Mouse (Mus musculus): ENCODE data around the gene Lpar3.

The Lpar3 gene

DNA sequence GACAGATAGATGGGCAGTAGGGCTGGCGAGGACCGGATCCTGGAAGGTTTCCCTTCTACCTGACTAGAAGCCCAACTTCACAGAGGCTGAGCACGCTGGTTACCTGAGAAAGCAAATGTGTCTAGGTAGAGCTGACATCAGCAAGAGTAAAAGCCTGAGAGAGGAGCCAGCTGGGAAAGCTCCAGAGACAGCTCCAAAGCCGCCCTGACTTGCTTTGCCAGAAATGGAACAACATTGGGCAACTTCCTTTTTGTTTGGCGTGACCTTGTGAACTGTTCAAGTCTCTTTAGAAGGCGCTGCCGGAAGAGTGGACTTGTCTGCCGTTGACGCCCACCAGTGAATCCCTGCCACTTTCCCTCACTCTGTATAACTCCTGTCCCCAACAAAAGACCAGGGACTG, 39.4 kb downstream of the Lpar3 start:
- DNase-seq (ENCODE audit: low spot score) = no peak

DNA sequence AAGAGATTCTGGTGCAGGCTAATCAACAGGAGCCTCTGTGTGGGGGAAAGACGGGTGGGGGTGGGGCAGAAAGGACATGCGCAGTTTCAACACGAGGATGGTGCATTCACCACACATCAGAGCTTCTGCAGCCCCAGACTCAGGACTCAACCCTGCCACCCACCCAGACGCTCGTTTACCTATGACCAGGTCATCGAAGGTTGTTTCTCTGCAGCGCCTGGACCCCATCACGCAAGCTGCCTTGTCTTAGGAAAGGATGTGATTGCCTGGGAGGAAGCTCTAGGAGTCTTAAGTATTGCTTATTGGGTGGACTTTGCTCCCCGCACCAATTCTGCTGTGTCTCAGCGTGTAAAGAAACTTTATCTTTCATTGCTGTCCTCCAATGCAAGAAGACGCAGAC, 40.1 kb downstream of the Lpar3 start:
- no peak for DNase-seq (ENCODE audit: low spot score)

DNA sequence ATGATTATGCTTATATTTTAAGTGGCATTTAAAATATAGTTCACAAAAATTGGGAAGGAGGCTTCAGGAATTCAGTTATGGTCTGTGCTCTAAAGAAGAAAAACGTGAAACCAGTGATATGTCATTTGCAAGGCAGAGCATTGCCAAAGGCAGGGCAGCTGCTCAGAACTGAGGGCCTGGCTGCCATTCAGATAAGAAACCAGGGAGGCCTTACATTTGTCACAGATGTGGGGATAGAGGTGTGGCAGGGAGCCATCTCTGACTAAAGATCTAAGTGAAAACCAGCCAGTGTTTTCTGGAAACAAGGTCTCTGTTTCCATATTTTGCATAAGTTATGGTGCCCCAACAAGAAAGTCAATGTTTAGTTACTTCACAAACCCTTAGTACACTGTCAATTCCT, 41.8 kb downstream of the Lpar3 start:
- DNase-seq (ENCODE audit: low spot score) = peak; percentile 7

DNA sequence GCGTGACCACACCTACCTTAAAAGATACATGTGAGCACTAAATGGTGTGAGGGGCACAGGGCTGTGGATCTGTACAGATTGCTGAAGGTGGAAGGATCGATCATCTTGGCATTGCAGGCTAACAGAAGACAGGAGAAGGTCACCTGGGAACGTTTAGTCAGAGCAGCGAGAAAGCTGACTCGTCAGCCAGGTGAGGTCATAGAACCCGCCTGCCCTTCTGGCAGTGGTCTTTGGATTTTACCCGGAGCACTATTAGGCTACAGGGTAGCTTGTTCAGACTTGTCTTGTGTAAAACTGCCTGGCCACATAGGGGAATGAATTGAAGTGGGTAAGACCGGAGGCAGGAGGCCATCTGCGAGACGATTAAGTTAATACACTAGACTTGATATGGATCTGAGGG, 43.4 kb downstream of the Lpar3 start:
- DNase-seq (ENCODE audit: low spot score) = no peak

DNA sequence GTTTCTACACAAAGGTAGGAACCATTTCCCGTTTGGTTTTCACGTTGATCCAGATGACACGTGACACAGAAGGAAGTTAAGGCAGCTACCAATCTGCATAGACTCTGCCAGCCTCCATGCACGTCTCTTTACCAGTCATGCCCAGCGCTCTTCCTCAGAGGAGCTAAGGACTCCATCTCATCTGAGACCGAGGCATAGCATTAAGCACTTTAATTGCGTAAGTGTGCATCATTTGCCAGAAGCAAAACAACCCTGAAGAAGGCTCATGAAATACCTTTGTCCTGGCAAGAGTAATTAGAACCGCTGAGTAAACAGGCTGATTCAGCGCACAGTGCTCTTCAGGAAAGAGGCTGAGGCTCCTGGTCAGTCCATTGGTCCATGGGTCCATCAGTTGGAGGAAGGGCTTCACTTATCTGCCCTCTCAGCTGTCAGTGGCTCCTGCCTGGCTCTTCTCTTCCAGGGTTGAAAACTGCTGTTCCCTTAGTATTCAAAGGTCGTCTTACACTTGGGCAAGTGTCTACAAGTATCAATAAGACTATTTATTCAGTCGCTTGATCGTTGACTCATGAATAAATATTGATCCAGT, 44.9 kb downstream of the Lpar3 start:
- DNase-seq (ENCODE audit: low spot score) = no peak

DNA sequence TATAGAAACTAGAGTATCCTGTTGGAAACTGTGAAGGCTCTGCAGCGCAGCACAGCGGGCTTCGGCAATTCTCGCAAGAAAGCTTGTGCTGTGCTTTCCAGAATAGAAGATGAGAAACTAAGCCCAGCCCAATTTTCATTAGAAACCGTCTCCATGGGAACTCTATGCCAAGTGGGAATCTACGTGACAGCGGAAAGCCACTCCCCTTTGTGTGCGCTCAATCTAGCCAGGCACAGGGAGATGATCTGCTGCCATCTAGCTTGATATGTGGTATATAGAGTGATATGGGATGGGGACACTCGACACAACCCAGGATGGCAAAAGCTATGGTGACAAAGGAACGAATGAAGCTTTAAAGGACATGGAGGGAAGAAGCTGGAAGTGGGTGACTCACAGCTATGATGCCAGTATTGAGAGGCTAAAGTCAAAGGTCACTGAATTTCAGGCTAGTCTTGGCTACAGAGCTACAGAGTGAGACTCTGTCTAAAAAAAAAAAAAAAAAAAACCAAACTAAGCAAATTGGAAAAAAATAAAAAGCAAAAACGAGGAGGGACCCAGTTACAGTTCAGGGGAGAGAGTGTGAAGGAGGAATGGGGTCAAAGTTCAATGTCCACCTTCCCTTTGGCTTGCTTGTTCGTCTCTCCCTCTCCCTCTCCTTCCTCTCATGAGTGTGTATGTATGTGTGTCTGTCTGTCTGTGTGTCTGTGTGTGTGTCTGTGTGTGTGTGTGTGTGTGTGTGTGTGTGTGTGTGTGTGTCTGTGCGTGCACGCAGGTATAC, 47.5 kb downstream of the Lpar3 start:
- DNase-seq (ENCODE audit: low spot score) = no peak

DNA sequence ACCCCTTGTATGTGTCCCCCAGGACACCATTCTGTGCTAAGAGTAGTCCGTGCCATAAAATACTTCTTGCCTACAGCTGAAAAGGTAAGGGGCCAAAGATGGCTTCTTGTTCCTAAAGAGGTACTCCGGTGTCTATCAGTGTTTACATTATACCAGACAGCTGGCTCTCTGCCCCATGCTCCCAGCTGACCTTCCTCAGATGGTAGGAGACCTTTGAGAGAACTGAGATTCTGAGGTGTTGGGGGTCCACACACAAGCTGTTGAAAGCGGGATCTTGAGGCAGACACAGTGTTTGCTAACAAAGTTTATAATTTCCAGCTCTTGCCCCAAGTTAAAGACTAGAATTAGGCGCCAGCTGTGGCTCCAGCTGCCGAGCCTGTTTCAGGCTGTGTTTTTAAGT, 53.7 kb downstream of the Lpar3 start:
- no peak for DNase-seq (ENCODE audit: low spot score)

DNA sequence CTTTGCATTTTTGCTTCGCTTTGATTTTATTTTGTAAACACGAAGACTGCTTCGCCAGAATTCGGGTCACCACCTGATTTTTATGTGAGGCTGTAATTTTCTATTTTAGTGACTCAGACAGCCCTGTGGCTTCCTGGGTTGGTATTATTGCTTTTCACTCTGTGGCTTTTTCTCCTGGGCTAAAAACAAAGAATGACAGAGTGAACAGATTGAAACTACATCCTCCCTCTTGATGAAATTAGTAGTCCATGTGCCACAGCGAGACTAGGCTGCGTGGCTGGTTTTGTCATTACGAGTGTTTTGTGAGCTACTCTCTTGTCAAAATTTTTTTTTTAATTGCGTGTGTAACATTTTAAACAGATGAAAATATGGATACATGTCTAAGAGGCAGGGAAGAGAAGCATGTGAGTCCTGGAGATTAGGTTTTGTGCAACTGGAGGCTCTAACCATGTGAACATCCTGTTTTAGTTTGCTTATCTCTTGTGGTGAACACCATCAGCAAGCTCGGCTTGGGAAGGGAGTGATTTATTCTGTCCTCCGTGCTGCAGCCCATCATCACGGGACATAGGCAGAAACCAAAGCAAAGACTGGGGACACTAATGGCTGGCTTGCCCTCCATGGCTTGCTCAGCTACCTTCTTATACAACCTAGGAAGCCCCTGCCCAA, 54.7 kb downstream of the Lpar3 start:
- no peak for DNase-seq (ENCODE audit: low spot score)

DNA sequence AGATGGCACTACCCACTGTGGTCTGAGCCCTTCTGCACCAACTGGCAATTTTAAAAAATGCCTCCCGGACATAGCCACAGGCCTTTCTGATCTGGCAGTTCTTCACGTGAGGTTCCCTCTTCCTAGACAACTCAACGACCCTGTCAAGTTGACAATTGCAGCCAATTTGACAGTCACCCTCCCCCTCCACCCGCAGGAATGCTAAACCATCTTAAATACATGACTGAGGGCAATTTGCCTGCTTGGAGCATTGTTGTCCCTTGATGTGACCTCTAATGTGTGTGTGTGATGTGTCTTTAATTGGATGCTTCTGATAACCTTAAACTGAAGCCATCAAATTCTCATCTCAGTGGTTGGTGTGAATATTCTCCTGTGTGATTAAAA, 55.3 kb downstream of the Lpar3 start:
- no peak for DNase-seq (ENCODE audit: low spot score)

DNA sequence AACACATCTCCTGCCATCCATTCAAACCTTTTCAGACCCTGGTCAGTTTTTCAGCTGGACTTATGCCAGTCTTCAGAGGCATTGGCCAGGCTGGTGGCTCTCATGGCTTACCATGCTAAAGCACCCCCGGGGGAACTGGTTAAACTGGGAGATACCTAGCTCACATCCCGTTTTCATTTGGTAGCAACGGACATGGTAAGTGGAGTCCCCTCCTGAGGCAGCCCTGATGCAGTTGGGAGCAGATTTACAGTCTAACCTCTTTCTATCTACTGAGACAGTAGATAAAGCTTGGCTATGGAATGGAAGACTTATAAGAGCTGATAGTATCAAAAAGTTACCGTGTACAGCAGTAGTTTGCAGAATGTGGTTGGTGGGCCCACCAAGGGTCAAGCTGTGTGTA, 56.2 kb downstream of the Lpar3 start:
- DNase-seq (ENCODE audit: low spot score) = no peak

DNA sequence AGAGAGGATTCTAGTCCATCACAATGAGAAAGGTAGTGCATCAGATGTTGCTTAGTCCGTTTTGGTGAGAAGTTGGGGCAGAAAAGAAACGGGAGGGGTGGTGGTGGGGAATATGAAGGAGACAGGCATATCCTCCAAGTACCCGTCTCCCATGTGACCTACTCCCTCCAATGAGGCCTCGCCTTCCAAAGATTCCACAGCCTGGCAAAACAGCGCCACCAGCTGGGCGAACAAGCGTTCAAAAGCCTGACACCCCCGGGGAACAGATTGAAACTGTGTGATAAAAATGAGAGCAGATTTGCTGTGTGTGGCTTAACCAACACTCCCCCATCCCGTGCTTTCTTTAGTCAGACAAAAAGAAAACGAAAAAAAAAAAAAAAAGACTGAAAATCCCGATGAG, 56.7 kb downstream of the Lpar3 start:
- no peak for DNase-seq (ENCODE audit: low spot score)

DNA sequence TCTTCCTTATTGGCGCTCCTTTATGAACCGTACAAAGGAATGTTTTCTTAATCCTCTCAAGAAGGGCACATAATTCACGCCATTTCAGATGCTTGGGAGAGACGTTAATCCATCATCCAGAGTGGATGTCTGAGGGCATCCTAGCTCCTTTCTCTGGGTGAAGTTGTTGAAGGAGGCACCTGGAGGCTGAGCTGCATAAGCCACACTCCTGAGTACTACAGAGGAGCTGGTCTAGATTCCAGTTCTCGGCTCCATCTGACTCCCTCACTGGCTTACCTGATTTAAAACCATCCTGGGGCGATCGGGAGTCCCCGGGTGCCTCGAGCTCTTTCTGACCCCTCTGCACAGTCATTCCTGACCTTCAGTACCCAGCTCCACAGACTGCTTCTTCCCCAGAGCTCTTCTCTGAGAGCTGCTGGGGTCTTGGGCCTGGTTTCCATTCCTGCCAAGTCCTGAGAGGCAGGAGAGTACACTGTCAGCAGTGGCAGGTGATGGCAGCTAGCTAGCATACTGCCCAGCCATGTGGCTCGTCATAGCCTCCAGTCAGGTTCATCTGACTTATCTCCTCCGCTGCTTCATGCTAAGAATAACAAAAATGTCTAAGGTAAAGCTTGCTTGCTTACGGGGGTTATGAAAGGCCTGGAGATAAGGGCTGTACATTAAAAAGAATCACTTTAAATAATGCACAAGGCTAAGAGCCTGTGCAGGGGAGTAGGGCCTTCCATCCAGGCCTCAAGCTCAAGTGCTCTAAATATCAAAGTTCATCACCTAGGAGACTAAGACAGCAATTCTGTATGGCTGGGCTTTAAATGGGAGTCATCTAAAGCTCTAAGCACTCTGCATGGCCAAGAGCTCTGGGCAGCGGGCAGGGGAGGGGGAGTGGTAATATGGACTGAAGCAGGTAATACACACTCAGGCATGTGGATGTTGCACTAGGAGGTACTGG, 57.7 kb downstream of the Lpar3 start:
- DNase-seq (ENCODE audit: low spot score) = no peak

DNA sequence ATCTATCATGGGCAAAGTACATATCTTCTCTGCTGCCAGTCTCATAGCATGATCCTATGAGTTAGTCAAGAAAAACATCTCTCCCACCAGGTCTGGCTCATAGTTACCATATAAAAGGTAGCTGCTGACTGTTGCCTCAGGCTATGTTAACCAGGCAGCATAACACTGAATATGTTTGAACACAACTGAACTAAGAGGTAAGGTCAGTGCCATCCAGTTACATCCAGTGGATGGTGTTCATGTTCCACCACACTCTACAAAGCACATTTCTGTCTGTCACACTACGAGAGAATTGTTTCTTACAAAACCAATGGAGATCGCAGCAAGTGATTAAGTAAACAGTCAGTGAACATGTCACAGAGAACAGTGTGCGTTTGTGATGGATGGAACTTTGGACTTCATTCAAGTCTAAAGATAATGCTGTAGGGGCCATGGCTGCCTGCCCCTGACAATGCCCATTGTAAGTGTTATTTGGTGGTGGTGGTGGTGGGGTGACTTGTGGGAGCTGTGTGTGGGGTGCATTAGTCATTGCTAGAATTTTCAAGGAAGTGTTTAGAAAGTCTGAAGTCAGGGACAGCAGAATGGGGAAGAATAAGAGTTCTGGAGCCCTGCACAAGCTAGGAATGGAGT, 63.1 kb downstream of the Lpar3 start:
- DNase-seq (ENCODE audit: low spot score) = no peak

DNA sequence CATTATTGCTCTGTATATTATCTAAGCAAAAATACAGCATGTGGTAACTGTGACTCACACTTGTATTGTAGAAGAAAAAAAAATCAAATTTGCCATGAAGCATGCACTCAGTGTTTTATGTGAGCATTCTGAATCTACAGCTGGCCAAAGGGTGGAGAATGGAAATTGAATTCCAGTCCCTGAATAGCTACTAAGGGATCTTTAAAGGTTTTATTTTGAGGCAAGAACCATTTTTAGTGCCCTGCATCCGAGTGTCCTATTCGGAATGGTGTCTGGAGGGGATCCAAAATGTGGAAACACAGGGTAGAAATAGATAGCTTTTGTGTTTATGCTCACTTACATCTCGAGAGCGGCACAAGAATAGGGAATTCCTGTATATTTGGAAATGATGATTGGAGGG, 65.4 kb downstream of the Lpar3 start:
- no peak for DNase-seq (ENCODE audit: low spot score)

DNA sequence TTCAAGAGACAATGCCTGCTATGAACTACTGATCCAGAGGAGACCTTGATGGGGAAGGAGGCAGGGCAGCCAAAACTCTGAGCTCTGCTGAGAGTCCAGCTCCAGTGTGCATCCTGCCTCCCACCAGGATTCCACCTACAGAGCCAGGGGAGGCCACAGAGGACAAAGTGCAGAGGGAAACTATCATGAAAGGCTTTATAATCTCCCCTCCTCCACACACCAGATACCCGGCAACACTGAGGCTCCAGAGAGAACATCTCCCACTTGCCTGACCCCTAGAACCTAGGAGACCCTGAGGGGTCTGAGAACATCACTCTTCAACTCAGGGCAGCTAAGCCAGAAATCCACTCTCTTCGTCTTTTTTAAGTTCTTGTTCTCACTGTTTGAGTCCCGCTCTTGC, 71.2 kb downstream of the Lpar3 start:
- DNase-seq (ENCODE audit: low spot score) = no peak

DNA sequence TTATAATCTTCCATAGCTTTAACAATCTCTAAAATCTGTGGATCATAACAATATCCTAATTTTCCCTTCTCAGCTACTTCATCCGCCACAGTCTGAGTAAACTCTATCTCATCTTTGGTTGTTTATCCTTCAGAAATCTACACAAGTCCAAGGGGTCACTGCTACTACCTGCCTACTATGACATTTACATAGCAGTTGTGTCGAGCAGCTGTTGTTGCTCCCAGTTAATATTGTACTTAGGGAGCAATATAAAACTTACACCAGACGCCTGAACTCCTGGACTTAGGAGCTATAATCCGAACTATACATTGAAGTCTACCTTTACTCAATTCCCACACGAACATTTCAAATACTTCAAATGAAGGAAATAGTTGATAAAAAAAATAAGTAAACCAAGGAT, 71.8 kb downstream of the Lpar3 start:
- DNase-seq (ENCODE audit: low spot score) = no peak

DNA sequence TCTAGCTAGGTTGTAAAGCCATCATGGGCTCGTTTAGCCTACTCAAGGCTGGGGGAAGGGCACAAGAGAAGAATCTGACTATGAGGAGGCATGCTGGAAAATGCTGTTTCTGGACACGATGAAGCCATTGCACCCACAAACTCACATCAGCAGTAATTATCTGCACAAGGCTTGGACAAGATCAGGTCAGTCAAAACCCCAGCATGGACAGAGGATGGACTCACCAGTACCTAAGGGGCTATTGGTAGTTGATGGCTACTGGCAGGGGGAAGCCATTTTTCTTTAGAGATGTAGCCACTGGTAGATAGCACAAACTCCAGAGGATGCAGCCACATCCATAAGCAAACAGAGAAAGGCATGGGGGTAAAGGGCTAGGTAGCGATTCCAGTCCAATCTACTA, 81.7 kb downstream of the Lpar3 start:
- no peak for DNase-seq (ENCODE audit: low spot score)

DNA sequence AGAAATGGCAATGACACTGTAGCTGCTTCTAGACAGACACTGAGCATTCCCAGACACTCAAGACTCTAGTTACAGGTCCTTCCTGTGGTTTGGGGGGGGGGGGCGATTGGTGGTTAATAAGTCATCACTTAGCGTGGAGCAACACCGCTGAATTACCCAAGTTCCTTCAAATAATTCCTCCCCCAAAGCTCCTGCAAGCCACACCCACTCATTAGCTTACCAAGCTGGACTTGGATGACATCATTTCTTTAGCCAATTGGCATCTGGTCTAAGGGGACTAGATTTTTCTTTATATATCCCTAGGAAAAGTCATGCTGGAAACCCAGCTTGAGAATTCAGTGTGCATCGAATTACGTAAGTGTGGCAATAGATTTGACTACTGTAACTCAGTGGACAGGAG, 82.4 kb downstream of the Lpar3 start:
- DNase-seq (ENCODE audit: low spot score) = no peak

DNA sequence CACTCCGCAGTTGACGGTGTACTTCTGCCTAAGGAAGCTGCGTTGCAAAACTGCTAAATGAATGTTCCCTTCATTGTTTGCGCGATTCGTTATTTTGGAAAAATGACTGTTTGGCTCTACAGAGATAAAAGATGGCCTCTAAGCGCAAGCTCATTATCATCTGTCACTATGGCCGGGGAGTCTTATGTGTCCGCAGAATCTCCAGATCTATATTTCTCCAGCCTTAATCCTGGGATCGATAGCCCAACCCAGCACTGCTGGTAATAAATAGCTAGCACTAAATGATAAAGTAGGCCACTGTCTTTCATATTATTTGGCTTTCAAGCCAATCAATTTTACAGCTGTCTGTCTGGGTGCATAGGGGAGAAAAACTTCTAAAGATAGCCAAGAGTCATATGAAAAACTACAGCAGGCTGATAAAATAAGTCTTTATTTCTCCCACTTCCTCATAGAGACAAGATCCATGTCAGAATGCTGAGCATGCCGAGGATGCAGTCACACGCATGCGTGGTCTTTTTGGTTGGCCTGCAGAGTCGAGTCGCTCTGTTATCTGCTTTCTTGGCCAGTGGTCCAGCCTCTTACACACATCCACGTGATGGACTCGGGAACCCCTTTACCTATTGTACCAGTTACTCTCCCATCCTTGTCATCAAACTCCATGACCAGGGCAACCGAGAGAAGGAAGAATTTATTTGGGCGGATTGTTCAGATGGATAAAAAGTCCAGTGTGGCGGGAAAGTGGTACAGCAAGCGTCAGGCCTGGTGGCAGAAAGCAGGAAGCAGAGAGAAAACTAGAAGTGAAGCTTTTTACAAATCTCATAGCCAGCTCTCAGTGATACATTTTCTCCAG, 84.0 kb downstream of the Lpar3 start:
- DNase-seq (ENCODE audit: low spot score) = no peak

DNA sequence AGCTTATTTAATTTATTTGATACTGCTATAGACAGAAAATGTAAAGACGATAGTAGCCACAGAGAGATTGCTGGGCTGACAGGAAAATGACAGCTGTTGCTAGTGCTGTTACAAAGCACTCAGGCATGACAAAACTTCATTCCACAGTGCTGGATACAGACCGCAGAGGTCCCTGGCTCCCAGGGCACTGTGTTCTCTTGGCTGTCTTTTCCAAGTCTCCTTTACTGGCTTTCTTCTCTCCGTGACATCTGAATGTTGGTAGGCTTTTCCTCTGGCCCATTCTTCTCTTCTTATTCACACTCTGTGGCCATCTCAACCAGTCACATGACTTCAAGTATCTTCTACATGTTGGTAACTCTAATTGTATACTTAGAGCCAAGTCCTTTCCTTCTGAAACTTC, 86.6 kb downstream of the Lpar3 start:
- no peak for DNase-seq (ENCODE audit: low spot score)

DNA sequence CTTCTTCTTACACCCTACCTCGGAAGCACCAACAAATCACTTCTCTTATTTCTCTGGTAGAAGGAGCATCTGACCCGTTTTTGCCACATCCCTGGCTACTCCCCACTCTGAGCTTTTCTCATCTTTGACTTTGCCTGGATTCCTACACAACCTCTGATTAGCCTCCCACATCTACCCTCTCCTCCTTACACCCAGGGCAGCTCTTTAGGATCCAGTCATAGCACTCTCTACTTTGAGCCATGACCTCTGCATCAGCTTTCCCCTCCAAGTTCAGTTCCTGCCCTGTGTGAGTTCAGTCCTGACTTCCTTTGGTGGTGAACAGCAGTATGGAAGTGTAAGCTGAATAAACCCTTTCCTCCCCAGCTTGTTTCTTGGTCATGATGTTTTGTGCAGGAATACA, 87.1 kb downstream of the Lpar3 start:
- no peak for DNase-seq (ENCODE audit: low spot score)
